Mouse (Mus musculus): Measurements from ENCODE around the gene Rhoh.
A peak's percentile ranks its signal among the peaks of the same experiment; 100 is the strongest.

Rhoh gene

DNA sequence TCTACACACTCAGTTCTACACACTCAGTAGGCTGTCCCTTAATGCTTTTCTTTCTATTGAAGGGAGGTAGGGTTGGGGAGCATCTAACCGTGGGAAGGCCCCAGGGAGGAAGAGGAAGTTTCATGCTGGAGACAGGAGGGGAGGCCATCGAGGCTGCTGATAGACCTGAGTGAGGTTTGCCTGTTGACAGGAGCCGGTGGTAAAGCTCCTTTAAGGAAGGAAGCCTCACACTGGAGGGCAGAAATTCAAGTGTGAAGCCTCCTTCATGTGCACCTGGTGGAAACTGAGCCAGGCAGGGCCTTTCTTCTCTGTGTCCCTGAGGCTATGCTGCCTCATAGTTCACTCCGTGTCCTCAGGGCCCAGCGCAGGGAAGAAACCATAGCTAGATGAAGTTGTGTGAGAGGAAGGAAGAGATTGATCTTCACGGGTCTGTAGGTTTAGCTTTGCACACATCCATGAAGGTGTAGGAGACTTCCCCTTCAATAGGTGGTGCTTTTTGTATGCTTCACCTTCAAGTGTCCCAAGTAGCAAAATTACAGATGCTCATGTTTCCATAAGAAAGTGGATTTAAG lies 34.2 kb downstream of the Rhoh start:
- DNase-seq (ENCODE audit: low spot score in 2 of 2): no peak

DNA sequence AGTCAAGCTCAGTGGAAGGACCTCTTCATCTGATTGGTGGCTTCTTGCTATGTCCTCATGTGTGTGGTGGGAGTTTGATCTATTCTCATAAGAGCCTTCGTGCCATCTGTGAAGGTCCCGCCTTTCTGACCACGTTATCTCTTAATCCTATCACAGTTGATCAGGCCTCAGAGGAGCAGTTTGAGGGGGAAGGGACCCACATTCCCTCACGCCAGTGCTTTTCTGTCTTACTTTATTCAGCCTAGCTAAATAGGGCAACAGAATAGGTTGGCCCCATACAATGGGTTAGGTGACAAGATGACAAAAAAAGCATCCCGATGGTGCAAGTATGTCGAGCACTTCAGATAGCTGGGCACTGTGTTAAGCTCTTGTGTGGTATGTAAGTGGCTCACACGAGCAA lies 34.8 kb downstream of the Rhoh start:
- DNase-seq (ENCODE audit: low spot score in 2 of 2): no peak

DNA sequence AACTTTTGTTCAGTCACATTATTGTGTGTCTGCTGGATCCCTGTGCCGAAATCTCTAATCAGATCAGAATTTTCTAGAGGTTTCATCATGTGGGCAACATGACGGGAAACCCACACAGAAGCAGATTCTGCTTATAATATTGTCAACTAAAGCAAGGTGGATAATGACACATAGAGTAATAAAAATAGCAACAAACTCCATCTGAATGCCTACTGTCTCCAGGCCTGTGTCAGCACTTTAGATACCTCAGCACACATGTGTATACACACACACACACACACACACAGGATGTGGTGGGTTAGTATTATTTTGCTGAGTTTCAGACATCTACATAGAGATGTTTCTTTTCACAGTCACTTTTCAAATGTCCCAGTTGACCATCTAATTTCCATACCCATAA lies 36.7 kb downstream of the Rhoh start:
- no peak for DNase-seq (ENCODE audit: low spot score in 2 of 2)

DNA sequence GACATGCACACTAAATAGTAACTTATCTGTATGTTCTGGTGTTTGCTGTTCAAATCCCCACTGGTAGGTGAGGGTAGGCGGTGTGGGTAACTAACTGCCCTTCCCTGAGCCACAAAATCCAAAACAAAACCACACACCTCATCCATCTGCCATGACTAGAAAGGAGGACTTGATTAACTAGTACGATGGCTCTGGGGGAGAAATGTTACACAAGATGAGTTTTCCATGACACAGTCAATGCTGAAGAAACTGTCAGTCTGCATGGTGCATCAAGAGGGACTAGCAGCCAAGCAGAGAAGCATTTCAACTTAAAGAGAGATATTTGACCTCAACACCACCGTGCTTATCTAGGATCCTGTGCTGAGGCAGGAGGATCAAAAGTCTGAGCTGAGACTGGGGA lies 37.7 kb downstream of the Rhoh start:
- DNase-seq (ENCODE audit: low spot score in 2 of 2): no peak

DNA sequence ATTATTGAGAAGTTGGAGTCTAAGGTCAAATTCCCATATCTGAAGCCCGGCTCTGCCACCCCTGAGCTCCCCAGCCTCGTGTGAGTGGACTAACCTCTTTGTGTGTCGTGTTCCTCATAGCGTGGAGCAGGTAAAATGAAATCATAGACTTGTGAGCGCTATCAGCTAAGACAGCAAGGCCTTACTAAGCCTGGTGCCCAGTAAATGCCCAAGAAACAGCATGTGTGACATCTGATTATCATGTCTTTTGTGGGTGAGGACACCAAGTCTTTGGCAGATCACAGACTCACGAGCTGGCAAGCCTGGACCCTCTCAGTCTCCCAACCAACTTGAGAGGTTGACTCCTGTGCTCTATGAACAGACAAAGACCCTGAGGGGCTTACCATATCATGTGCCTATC lies 39.1 kb downstream of the Rhoh start:
- DNase-seq (ENCODE audit: low spot score in 2 of 2): no peak

DNA sequence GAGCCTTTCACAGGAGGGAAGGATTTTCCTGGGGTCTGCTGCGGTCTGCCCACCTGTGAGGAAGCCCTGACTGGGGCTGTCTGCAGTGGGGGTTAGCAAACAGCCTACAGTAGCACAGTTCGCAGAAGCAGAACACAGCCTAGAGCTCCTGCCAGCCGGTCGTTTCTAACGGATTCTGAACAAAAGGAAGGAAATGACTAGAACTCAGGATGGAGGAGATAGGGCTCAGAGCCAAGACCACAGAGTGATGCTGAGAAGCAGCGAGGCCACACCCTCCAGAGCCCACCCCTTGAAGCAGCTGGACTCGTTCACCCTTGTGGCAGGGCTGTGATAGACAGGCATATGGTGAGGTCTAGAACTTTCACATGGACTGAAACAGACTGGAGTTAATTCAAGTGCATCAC lies 39.9 kb downstream of the Rhoh start:
- DNase-seq (ENCODE audit: low spot score in 2 of 2): peak; percentile 56 to 69

DNA sequence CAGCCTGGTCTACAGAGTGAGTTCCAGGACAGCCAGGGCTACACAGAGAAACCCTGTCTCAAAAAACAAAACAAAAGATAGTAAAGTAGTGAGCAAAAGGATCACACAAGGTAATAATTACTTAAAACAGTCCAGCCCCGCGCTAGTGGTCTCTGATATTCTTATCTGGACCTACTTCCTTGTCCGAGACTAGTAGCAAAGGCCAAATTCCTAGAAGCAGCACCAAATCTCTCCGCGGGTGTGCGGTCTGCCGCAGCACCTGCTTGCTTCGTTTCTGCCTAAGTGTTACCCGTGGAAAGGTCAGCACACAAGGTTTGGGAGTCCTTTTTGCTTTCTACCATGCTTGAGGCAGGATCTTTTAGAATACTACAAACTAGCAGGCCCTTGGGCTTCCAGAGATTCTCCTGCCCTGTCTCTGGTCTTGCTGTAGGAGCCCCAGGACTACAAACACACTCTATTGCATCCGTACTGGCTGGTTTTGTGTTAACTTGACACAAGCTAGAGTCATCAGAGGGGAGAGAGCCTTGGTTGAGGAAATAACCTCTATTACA lies 40.9 kb downstream of the Rhoh start:
- DNase-seq (ENCODE audit: low spot score in 2 of 2): no peak

DNA sequence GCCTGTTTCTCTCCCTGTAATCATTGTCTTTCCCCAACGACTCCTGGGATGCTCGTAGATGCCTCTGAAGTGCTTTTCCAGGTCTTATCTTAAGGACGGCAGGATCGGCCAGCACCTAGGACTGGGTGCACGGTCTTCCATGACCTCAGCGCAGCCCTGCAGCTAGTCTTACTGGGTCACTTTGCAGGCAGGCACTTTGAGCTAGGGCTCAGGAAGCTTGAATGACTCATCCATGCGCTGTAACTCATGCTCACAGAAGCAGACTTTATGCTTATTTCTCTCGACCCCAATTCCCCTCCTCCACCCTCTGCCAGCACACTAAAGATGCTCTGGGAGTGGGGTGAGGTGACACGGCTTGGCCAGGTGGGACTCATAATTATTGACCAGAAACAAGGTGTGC lies 41.8 kb downstream of the Rhoh start:
- DNase-seq (ENCODE audit: low spot score in 2 of 2): no peak

DNA sequence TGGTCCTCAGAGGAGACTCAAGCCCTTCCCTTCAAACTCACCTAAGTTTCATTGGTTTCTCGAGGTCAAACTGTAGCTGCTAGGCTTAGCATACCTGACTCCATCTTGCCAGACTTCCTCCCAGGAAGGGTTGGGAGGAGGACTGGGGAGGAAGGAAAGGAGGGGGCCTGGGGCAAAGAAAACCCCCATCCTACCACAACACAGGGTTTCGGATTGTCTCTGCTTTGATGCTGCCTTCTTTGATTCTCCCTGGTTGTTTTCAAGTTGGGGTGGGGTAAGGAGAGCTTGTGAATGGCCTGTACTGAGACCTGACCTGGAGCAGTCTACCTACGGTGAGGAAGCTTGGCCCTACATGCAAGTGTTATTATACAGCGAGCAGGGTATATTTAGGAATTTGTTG lies 43.5 kb downstream of the Rhoh start:
- DNase-seq (ENCODE audit: low spot score in 2 of 2): no peak

DNA sequence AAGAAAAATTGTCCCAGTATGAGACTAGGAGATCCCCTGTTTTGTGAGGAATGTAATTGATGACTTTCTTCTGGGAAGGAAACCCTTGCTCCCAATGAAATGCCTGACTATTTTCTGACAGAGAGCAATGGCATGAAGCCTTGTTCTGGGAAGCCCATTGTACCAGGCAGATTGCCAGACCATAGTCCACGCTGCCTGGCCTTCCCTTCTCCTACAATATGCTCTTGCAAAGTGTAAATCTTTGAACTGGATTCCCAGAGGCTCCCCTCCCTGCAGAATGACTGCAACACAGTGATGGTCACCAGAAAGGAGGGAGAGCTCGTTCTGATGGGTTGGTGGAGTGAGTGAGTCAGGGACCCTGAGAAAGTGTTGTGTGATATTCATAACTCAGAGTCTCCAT lies 47.7 kb downstream of the Rhoh start:
- no peak for DNase-seq (ENCODE audit: low spot score in 2 of 2)

DNA sequence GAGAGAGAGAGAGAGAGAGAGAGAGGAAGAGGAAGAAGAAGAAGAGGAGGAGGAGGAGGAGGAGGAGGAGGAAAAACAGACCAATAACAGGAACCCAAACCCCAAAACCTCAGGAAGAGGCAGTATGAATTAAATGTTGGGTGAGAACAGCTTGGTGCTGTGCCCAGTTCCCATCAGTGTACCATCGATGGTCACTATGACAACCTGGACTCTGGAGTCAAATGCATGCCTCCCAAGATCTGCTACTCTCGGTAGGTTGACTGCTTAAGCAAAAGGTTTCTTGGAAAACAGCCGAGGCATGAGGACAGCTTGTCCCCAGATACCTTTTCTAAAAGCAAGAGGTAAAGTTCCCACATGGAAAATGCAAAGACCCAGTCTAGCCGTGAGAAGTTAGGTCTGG lies 48.3 kb downstream of the Rhoh start:
- DNase-seq (ENCODE audit: low spot score in 2 of 2): no peak

DNA sequence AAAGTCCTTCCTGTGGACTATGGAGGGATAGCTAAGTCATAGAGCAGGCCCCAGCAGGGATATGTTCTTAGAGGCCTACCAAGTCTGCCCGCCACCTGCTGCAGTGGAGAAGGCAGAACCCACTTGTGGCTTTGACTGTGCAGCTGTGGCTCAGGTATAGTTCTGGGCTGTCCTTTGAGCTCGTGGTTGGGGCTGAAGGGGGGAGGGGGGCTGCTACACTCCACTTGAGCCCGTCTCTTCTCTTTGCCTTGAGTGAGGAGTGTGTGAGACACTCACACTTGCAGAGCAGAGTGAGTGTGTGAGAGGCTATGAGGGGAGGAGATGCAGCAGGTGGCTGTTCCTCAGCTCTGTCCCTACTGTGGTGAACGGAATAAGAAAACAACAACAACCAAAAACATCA lies 49.4 kb downstream of the Rhoh start:
- peak in 1 of 2 experiments; percentile 41 for DNase-seq (ENCODE audit: low spot score in 2 of 2)

DNA sequence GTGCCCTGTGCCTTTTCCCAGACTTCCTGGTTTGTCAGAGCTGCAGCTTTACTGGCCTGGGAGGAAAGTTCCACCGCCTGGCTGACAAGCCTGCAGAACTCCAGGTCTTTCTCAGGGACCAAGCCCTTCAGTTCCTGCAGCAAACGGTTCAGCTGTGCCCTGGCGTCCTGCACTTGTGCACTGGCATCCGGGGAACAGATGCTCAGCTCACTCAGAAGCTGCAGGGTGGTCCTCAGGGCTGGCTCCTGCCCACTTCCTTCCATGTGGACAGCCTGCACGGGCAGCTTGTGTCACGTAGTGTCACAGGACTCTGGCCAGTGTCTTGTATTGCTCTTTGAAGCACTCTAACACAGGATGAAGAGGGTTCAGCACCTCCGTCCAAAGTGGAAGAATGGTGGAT lies 50.7 kb downstream of the Rhoh start:
- no peak for DNase-seq (ENCODE audit: low spot score in 2 of 2)

DNA sequence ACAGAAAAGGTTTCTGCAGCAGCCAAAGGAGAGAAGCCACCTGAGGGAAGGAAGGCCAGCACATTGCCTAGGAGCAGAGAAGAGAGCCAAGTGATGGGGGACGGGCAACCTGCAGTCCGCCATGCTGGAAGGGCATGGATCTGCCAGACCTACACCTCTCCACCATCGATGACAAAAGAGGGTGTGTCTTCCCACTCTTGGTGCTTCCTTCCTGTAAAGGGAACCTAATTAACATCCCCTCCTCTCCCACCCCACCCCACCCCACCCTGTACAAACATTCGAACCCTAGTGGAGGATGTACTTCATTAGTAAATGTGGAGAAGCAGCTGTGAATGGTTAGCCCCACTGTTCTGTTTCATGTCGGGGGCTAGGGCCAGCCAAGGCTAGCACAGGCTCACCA lies 51.2 kb downstream of the Rhoh start:
- DNase-seq (ENCODE audit: low spot score in 2 of 2): no peak

DNA sequence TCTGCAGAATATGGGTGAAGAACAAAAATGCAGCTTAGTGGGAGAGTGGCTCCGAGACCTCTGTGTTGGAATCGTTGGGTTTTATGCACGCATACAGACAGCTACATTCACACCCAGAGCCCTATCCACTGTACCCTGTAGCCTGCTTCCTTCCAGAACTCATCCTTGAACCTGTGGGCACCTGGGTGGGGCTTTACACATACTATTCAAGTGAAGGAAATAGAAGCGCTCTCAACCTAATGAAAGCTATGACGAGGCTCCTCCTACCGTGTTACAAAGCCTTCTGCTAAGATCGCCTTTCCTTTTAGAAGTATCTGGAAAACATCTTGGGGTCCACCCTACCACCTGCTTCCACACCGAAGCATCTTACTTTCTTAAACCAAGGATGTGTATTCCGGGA lies 52.1 kb downstream of the Rhoh start:
- no peak for DNase-seq (ENCODE audit: low spot score in 2 of 2)

DNA sequence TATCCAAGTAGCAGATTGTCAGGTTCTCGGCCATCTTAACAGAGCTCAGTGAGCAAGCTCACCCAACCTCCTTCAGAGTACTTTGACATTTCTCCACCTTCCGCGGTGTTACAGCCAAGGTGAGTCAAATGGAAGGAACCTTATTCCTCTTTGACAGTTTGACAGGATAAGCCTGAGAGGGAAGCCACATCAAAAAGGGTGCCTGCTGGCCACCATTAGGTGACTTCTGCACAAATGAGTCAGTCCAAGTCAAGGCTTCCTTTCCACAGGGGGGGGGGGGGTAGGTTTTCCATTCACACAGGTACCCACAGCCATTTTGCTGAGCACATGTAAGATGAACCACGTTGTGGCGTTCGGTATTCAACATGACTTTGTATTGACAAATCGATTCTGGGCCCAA lies 53.3 kb downstream of the Rhoh start:
- no peak for DNase-seq (ENCODE audit: low spot score in 2 of 2)

DNA sequence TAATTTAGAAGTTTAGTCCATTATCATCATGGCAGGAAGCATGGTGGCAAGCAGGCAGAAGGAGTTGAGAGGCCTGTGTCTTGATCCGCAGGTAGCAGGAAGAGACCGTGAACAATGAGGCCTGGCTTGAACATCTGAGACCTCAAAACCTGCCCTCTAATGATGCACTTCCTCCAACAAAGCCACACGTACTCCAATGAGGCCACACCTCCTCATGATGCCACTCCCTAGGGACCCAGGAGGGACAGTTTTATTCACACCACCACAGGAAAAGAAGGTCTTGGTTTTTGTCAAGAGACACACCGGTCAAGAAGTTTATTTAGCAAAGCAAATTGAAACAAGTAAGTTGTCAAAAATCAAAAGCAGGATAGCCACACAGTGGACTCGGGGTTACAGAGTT lies 55.9 kb downstream of the Rhoh start:
- no peak for DNase-seq (ENCODE audit: low spot score in 2 of 2)

DNA sequence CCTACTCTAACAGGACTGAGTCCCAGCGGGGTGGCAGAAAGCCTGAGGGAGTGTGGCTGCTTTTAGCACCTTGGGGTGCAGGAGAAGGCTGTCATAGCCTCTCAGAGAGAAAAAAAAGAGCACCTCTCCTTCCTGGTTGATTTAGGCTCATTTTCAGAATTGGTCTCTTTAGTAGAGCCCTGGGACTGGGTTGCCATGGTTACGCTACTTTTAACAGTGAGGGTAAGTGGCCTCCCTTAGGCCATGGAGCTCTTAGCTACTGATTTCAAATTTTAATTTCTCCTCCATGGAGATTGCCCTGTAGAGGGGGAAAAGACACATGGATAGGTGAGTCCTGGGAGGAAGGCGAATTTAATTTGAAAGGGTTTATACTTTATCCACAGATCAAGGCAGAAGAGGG lies 57.6 kb downstream of the Rhoh start:
- no peak for DNase-seq (ENCODE audit: low spot score in 2 of 2)

DNA sequence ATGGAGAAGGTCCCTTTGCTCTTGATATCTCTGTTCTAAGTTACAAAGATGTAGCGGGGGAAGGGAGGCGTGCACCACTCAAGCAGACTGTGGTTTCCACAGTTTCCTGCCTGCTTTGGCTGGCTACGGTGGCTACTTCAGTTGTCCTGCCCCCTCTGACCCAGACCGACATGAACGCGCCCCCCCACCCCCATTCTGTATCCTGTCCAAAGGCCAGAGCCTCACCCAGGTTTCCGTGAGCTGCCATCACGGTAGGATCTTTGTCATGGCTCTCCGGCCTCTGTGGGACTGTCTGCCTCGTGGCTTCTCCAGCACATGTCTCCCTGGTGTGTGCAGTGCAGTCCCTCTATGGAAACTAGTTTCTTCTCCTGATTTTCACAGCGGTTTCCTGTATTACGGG lies 58.3 kb downstream of the Rhoh start:
- DNase-seq (ENCODE audit: low spot score in 2 of 2): peak in 1 of 2 experiments; percentile 36

DNA sequence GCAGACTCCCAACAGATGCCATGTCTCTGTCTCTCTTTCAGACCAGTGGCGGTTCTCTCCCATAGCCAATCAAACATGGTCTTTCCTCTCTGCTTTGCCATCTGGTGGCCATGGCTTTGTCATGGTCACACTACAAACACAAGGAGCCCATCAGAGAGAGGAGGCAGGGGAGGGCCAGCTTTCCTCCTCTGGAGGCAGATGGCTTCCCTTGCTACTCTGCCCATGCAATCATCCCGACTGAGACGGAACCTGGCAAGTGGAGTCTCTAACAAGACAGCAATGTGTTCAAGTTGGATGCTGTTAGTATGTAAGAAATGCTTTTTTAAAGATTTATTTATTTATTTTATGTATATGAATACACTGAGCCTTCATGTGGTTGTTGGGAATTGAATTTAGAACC lies 58.9 kb downstream of the Rhoh start:
- no peak for DNase-seq (ENCODE audit: low spot score in 2 of 2)

DNA sequence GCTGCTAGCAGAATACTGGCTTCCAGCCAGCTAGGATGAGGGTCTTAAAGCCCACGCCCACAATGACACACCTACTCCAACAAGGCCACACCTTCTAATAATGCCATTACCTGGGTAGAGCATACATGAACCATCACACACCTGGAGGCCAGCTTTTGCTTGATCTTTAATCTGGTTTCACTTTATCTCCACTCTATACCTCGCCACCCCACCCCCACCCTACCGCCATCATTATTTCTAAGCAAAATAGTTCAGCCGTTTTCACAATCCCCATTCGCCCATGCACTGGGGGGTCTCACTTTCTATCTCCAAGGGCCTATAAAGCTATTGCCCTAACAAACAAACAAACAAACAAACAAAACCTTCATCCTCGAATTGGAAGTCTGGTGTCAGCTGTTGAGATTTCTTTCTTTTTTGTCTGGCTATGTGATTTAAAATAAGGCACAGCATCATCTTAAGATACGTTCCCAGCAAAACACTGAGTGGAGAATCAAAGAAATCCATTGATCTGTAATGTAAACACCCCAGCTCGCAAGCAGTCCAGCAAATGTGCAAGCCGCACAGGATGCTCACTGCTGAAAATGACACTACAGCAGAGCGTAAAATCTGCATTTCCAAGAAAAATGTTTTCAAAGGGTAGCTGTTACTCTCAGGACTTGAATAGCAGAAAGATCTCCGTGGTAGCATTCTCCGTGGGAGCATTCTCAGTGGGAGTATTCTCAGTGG lies 59.9 kb downstream of the Rhoh start:
- no peak for DNase-seq (ENCODE audit: low spot score in 2 of 2)

DNA sequence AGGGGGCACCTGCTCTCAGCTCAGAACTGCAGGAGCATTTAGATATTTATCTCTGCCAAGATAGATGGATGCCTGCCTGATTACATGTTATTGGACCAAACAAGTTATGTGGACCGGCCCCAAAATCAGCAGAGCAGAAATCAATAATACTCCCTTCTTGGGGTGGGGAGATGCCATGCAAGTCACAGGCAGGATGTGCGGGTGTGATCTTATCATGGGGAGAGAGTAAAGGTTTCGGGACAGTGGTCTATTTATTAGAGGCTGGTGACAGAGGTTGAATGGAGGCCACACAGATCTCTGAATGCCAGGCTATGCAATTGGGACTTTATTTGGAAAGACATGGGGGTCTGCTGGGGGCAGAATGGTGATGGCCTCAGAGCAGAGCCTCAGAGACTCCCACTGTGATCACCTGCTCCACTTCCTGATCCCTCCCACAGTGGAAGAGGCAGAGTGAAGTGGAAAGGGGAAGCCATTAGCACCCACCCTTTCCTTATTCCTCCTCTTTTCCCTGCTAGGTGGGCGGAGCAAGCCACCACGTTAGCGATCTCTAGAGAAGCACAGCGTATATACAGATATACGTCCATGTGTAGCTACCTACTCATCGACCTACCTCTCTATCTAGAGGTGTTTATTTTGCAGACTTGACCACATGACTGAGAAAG lies 60.6 kb downstream of the Rhoh start:
- DNase-seq (ENCODE audit: low spot score in 2 of 2): no peak

DNA sequence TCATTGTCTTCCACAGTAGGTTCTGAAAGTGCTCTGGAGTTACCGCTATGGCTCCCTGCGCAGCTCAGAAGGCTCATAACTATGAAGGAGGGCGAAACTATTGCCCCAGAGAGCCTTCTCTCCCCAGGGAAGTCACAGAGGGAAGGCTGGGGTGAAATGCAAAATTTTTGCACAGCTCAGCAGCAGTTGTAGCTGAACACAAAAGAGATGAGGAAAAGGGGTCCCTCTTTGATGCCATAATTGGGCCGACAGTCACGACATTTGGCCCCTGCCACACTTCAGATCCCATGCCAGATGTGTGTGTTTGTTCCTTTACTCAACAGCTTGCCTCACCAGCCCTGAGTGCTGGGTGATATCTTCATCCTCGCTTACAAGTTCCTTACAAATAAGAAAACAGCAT lies 65.7 kb downstream of the Rhoh start:
- no peak for DNase-seq (ENCODE audit: low spot score in 2 of 2)
